Comparison of ENCODE assay signal across 9 mouse cellular contexts in genomic region chr1:36149411-36149810, GRCm38 (mm10).
DNase-seq lines count a peak whose midpoint lies in the region; ATAC-seq lines count a peak whose summit lies in the region.
"Had no signal": no experiment of that assay in that cellular context is flagged by ENCODE, and none has a peak within 500 bp of the region (broad histone marks: within the 10 kb centered on the region; RNA-seq: fewer than 3 reads in every experiment).

No protein-coding gene starts in this region.

- H3K4me2 ChIP-seq in heart, embryonic 15.5 days, result no peak overlapping the region
- no peak overlapping the region for H3K4me2 ChIP-seq in midbrain, embryonic 13.5 days (replicated peaks)
- H3K4me2 ChIP-seq: embryonic facial prominence, embryonic 12.5 days had no signal

- no peak for ATAC-seq in heart, embryonic 15.5 days (replicated peaks; ENCODE audit: insufficient number of reproducible peaks, insufficient read depth, low FRiP score, low read depth)
- ATAC-seq in midbrain, embryonic 13.5 days, result no peak; the same call in 1 of the 2 replicates

- H3K9ac ChIP-seq in heart, embryonic 15.5 days, result no peak overlapping the region
- no peak overlapping the region for H3K9ac ChIP-seq in midbrain, embryonic 13.5 days (replicated peaks)
- H3K9ac ChIP-seq: embryonic facial prominence, embryonic 12.5 days had no signal

- no peaks in the 10 kb centered on the region for H3K9me3 ChIP-seq in heart, embryonic 15.5 days (replicated peaks)
- H3K9me3 ChIP-seq in heart, embryonic 10.5 days, result no peaks in the 10 kb centered on the region
- H3K9me3 ChIP-seq in midbrain, embryonic 13.5 days, result no peaks in the 10 kb centered on the region
- H3K9me3 ChIP-seq: embryonic facial prominence, embryonic 12.5 days had no signal

- 44% methylated on average over 1 of the region's 1 CpGs for WGBS in heart, embryonic 15.5 days
- WGBS in heart, embryonic 10.5 days, result 63% methylated on average over 1 of the region's 1 CpGs
- WGBS in midbrain, embryonic 13.5 days, result 83% methylated on average over 1 of the region's 1 CpGs

- H3K4me3 ChIP-seq in heart, embryonic 15.5 days, result no peak overlapping the region
- H3K4me3 ChIP-seq in heart, embryonic 10.5 days, result no peak overlapping the region
- no peak overlapping the region for H3K4me3 ChIP-seq in midbrain, embryonic 13.5 days (replicated peaks)
- H3K4me3 ChIP-seq: embryonic facial prominence, embryonic 12.5 days had no signal

- H3K36me3 ChIP-seq in heart, embryonic 15.5 days, result peaks cover 67% of the 10 kb centered on the region
- H3K36me3 ChIP-seq in heart, embryonic 10.5 days, result peaks cover 71% of the 10 kb centered on the region
- peaks cover 92% of the 10 kb centered on the region for H3K36me3 ChIP-seq in midbrain, embryonic 13.5 days

- no peak for DNase-seq in heart, embryonic 10.5 days (ENCODE audit: low spot score)
- DNase-seq in B cell, adult 2 months, result peak; percentile 54 to 60
- peak; percentile 72 for DNase-seq in T-cell, adult 2 months (ENCODE audit: low spot score)
- peak; percentile 77 for DNase-seq in induced T-regulatory cell, adult 2 months (ENCODE audit: low read depth)
- DNase-seq in retina, embryonic 14.5 days (ENCODE audit: low spot score), result peak; percentile 56
- no peak for DNase-seq in layer of hippocampus, adult 11-12 months (ENCODE audit: low spot score)

- no peaks in the 10 kb centered on the region; the same call in 1 of the 2 replicates for H3K4me1 ChIP-seq in heart, embryonic 15.5 days (replicated peaks)
- H3K4me1 ChIP-seq in heart, embryonic 10.5 days, result 0 out of 2 replicates have a peak, but pooled peaks cover 3% of the 10 kb centered on the region
- no peaks in the 10 kb centered on the region for H3K4me1 ChIP-seq in midbrain, embryonic 13.5 days (replicated peaks)
- H3K4me1 ChIP-seq: embryonic facial prominence, embryonic 12.5 days had no signal

- no peaks in the 10 kb centered on the region for H3K27me3 ChIP-seq in heart, embryonic 15.5 days
- H3K27me3 ChIP-seq in heart, embryonic 10.5 days (ENCODE audit: insufficient read depth, poor library complexity, severe bottlenecking), result no peaks in the 10 kb centered on the region
- H3K27me3 ChIP-seq in midbrain, embryonic 13.5 days, result no peaks in the 10 kb centered on the region
- H3K27me3 ChIP-seq: embryonic facial prominence, embryonic 12.5 days had no signal

- peak overlapping the region; percentile 7; the same call in 1 of the 2 replicates for H3K27ac ChIP-seq in heart, embryonic 15.5 days
- no peak overlapping the region for H3K27ac ChIP-seq in heart, embryonic 10.5 days
- no peak overlapping the region for H3K27ac ChIP-seq in midbrain, embryonic 13.5 days
- H3K27ac ChIP-seq: embryonic facial prominence, embryonic 12.5 days had no signal

Comparison
In these comparisons a context has a peak if more than half of its experiments do, and no peak if none do; other contexts are left out.
1. DNase-seq: peak in B cell, adult 2 months (2 of 2), T-cell, adult 2 months (single experiment), induced T-regulatory cell, adult 2 months (single experiment) and retina, embryonic 14.5 days (single experiment); none in heart, embryonic 10.5 days (single experiment) and layer of hippocampus, adult 11-12 months (single experiment).